Mouse (Mus musculus) thymus, postnatal 14 days (tissue): ENCODE measurements around the gene Gm17079.
"Not testable (repeated sequence)": the region's sequence is repeated elsewhere in the genome, so short reads cannot be mapped to it uniquely, and the experiment has no call there.

Source experiments
- DNase-seq: peaks from one replicate; pipeline ENCODE4 v3.0.0; 2021

Gene Gm17079

DNA sequence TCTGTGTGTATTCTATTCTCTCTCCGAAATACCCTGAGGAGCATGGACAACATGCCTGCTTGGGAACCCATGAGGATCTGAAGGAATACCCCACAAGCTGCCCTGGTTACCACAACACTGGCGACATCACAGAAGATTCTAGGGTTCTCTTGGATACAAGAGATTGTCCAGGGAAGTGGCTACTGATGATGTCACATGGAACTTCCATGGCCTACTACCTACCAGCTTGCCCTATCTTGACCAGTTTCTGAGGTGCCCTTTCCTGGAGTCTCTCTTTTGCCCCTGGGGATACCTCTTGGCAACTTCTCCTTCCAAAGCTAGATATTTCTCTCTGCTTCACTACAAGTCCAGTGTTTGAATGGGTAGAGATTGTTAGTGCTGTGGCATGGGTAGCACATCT, at the start of gene Gm17079:
Gm17079 (minus strand) TSS at position 101 of the 400 bp plus-strand sequence.
- DNase-seq: not testable (repeated sequence)

DNA sequence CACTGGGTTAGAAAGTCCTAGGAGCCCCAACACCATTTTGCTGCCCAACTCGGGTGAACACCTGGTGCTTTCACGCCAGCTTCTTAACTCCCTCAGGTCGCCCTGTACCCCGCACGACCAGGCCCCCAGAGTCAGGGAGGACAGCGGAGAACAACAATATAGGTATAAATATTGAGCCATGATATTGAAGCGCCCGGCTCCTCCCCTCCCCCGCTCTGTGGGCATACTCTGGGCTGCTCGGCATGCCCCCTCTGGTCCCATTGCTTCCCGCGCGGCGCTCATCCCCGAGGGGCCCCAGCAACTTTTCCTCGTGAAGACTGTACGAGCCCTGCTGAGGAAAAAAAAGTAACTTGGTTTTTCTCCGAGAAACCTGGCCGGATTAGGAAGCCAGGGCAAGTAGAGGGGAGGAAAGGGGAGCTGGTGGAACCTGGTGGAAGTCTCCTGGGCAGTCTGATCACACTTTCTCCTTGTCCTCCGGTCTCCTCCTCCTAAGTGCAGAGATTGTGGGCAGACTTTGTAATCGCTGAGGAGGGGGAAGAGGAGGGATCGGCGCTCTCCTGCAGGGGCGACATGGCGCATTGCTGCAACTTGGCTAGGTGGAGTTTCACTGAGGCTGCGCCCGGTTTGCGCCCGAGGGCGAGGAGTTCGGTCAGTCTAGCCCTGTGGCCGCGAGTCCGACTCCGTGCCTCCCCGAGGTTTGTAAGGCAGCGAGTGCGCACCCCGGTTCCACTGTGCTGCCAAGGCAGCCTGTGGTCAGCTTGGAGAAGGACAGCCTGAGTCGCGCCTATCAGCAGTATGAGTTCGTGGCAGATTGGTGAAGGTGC, 45.3 kb upstream of the Gm17079 start:
- no peak for DNase-seq

DNA sequence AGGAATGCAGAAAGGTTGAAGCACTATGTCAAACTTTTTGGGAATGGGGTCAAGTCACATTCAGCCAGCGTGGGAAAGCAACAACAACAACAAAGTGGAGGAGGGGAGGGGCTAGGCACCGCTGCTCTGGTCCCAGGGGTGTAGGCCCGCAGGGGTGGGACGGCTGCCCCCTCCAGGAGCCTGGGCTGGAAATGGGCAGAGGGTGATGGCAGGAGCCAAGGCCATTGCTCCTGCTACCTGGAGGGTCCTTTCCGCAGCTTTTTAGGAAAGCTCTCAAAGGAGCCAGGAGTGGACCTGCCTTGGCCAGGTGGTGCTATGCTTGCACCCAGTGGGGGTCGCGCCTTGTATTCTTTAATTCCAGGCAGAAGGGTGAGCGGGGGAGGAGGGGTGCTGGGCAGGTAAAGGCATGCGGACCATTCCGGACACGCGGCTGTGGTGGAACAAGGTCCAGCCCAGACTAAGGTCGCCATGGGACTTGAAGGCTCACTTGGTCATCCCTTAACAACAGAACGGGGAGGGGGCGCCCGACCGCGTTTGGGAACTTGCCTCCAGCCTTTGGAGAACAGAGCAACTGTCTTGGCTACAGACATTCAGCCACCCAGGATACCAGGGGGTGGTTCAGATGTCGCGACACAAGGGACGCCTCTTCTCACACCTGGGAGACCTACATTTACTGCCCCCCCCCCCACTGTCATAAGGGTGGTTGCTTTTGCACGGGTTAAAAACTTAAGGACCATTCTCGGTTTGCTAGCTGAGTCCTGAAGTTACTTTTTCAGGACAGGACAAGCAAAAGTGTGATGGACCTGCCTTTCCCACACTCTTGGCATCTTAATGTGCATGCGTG, 44.1 kb upstream of the Gm17079 start:
- DNase-seq: no peak

DNA sequence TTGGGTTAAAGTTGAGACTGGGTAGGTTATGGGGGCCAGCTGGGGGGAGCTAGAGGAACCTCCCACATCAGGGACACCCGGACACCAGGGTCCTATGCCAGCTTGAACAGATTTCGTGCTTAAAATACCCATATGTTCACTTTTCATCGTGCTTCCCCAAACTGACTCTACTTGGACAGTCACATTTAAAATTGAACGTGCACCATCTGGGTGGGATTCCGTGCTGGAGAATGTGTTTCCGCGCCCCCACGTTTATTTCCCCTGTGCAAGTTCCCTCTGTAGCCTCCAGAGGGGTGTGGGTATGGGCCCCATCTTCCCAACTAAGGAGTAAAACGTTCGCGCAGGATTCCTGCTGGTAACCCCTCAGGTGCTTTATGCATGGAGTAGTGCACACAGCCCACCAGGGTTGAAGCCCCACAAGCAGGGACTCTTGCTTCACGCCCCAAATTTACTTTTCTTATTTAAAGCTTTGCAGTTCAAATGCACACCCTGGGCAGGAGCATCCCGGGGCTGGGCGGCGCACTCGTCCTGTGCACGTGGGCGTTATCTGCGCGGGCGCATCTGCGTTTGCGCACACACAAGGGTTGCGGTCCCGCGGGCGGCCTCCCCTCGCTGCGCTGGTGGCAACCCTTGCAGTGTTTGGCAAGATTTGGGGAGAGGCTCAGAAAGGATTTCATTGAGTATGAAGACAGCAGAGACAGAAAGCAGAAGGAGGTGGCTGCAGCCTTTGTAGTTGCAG, 43.3 kb upstream of the Gm17079 start:
- no peak for DNase-seq

DNA sequence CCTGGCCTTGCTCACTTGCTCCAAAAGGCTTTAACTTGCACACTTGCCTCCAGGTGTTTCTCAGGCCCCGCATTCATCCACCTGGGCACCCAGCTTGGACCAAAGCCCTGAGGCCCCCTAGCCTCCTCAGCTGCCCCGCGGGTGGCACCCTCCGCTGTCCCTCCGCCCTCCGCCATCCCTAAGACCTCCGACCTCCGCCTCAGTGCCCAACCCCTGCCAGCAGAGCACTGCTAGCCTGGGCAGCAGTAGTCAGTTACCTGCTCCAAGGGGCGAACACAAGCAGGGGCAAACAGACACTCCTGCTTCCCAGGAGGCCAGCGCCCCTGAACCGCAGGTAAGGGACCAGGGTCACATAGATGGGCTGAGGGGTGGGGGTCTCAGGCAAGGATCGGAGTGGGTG, 42.7 kb upstream of the Gm17079 start:
- no peak for DNase-seq

DNA sequence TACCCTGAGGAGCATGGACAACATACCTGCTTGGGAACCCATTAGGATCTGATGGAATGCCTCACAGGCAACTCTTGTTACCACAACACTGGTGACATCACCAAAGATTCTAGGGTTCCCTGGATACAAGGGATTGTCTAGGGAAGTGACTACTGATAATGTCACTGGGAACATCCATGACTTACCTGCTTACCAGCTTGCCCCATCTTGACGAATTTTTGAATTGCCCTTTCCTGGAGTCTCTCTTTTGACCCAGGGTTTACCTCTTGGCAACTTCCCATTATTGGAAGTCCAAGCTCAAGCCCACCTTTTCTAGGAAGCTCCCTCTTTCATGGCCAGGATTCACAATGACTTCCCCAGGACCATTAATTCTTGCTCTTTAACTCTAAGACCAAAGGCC, 21.8 kb upstream of the Gm17079 start, which contains the start of gene Gm5800:
Gm5800 (minus strand) TSS at position 101 of the 400 bp plus-strand sequence.
- DNase-seq: no peak

DNA sequence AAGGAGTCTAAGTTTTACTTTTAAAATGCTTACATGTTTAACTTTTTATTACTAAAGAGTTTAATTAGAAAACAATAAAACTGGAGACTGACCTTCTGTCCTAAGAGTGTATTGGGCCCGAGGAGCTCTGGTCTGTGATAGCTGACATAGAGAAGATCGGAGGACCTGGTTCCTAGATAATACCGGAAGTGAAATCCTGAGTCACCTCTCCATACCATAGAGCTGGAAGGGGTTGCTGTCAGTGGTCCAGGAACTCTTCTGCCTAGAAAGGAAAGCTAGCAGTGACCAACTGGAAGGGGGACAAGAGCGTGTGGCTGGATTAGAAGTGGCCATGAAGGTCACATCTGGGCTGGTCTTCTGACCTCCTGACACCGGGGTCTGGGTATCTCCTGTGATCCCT, 18.0 kb downstream of the Gm17079 start:
- DNase-seq: no peak
